Mouse (Mus musculus): ENCODE results near the gene Wdhd1.
"Not testable (repeated sequence)": the region's sequence is repeated elsewhere in the genome, so short reads cannot be mapped to it uniquely, and the experiment has no call there.

The Wdhd1 gene

DNA sequence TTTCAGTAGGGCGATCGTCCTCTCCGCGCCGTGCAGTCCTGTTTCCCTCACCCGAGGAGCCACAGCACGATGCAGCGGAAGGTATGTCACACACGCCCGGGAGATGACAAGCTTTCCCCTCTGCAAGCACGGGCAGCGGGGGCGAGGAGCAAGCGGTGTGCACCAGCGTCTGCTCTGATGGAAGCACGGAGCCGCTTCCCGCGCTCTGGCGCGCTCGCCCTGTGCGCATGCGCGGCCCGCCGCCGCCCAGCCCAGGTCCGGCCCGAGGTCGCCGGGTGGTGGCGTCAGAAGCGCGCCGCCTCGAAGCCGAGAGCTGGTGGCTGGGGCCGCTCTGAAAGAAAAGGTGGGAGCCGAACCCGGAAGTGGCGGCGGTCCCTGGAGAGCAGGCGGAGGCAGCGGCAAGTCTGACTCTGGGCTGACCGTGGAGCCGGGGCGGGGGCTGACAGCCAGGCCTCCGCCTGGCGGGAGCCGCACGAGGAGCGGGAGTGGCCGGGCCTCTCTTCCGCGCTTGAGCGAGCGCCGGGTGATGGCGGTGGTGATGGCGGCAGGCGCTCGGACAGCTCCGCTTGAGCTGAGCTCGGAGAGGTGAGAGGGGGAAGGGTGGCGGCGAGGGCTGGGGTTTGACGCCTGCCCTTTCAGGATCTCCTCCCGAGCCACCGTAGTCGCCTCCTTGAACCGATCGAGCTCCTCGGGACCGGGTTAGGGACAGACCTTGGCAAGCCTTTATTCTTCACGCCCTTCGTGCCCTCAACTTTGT lies at the start of gene Wdhd1, which contains the start of gene Socs4:
Wdhd1 (minus strand) TSS at position 221 of the 757 bp plus-strand sequence.
Socs4 (plus strand) TSS at position 295 of the 757 bp plus-strand sequence.
- peak; percentile 84 for DNase-seq (ENCODE audit: low read depth)

DNA sequence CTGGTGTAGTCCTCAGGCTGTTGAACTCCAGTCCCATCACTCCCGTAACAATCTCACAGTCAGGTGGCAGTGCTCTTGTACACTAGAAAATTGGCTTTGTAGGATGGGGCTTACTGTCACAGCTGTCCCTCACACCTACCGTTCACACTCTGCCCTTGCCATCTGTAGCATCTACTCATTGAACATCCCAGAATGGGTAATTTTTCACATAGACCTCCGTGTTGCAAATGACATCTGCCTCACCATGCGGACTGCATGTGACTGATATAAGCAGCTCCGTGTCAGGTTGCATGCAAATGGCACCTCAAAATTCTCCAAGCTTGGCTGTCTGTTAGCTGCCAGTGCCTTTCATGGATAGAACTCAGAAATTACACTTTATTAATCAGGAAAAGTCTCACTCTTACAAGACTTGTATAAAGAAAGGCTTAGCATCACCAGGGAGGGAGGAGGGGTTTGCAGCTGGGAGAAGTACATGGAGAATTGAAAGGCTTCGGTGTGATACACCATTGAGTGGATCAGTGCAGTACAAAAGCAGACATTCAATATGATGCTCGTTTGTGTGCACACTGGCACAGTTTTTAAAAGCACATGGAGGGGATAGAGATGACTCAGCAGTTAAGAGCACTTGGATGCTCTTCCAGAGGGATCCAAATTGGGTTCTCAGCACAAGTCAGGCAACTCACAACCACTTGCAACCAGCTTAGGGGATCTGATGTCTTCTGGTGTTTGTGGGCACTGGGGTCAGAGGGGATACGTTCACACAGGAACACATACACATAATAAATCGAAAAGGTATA lies 49.5 kb upstream of the Wdhd1 start:
- no peak for DNase-seq (ENCODE audit: low read depth)

DNA sequence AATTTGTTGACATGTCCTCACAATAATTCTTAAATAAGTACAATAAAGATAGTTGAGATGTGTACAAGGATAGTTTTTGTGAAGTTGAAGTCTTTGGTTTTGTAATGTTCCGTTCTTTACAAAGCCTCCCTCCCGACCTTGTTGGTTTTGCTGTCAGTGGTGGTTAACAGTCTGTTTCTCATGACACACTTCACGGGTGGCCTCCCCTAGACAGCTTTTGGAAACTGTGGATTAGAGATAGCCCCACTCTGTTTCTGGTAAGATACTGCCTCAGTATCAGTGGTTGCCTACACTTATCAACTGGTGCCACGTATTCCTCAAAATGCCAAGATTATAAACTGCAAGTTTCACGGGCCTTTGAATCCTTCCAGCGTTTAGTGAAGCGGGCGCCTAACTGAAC lies 44.9 kb upstream of the Wdhd1 start:
- not testable (repeated sequence) for DNase-seq (ENCODE audit: low read depth)

DNA sequence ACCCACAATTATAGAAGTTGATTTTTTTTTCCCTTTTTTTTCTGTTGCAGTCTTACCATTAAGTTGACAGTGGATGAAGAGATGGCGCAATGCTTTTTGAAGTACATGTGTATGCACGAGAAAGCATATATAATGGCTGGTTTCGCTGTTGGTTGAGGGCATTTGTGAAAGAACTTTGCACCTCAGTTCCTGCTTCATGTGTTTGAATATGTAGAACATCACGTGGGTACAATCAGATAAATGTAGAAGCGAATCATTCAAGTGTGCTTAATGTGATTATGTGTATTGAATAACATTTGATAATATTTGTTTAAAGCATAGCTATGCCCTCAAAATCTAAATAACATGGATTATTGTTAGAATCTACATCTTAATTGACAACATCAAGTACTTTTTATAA lies 42.7 kb upstream of the Wdhd1 start:
- DNase-seq (ENCODE audit: low read depth), result no peak

DNA sequence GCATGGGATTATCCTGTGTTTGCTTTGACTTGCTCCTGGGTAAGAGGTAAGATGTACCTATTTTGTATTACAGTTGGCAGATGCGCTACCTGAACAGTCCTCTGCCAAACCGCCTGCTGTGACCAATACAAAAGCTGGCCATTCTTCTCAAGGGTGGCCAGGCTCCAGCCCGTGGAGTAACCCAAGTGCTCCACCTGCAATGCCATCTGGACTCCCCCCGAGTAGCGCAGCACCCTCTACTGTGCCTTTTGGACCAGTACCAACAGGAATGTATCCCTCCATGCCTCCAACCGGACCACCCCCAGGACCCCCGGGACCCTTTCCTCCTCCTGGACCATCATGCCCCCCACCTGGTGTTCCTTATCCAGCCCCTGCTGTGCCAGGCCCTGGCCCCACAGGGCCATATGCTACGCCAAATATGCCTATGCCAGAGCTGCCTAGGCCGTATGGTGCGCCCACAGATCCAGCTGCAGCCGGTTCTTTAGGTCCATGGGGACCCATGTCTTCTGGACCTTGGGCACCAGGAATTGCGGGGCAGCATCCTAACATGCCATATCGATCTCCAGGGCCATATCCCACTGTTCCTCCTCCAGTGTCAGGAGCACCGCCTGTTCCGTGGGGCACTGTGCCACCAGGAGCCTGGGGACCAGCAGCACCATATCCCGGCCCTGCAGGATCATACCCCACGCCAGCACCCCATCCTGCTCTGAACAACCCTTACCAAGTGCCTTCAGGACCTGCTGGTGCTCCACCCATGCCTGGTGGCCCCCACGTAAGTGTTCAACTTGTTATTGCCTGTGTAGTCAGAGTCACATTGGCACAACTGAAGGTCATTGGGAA lies 33.9 kb upstream of the Wdhd1 start:
- no peak for DNase-seq (ENCODE audit: low read depth)

DNA sequence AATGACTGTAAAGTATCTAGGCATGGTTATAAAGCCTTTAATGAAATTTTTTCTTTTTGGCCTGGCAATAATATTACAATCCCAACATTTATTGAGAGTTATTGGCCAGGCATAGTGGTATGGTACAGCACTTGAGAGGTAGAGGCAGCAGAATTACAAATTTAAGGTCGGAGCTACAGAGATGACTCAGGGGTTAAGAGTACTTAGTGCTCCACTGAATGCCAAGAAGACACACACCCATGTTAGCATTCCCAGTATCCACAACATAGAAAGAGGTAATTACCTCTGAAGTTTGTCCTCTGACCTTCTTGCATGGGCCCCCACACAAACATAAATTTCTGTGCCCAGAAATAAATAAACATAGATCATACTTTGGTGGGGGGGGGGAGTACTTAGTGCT lies 32.4 kb upstream of the Wdhd1 start:
- no peak for DNase-seq (ENCODE audit: low read depth)

DNA sequence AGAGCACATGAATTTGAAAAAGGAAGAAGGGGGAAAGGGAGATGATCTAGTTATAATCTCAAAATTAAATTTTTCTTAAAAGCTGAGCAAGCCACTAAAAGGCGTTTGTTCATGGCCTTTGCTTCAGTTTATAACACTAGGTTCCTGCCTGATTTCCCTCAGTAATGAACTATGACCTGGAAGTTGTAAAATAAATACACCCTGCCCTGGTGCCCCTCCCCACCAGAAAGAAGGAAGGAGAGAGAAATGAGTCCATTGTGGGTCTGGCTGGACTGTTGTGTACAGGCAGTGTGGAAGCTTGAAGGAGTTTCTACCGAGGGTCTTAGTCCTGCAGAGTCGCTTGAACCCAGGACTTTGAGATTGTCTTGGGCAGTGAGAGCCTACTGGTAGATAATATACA lies 31.0 kb upstream of the Wdhd1 start:
- no peak for DNase-seq (ENCODE audit: low read depth)

DNA sequence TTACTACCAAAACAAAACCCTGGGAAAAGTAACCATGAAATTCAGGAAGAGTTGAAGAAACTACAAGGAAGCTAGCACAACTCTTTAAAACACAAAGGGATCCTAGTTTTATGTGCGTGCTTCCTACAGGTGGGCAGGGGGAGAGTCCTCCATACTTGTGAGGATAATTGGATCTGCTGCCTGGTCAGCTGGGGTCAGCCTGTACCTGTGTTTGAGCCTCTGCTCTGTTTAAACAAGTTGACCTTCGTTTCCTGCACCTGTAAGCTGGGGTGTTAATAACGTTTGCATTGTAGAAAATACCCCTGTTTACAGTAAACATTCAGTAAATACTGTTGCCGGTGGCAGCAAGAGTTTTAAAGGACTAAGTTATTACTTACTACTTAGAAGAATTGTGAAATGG lies 29.3 kb upstream of the Wdhd1 start:
- no peak for DNase-seq (ENCODE audit: low read depth)

DNA sequence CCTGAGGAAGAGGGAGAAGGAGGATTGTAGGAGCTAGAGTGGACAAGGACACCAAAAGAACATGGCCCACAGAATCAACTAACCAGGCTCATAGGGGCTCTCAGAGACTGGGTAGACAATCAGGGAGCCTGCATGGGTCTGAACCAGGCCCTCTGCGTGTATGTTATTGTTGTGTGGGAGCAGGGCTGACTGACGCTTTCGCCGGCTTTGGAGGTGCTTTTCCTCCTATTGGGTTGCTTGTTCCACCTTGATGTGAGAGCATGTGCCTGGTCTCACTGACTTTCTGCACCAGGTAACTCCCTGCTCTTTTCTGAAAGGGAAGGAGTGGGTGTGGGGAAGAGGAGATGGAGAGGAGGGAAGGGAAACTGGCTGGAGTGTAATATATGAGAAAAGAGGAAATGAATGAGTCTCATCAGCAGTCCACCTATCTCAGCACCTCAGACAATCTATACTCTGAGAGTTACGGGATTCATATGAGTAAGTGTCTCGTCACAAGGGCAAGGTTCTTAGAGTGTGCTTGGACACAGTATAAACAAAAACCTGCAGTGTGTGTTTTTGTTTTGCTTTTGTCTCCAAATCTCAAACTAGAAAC lies 28.3 kb upstream of the Wdhd1 start:
- DNase-seq (ENCODE audit: low read depth), result no peak

DNA sequence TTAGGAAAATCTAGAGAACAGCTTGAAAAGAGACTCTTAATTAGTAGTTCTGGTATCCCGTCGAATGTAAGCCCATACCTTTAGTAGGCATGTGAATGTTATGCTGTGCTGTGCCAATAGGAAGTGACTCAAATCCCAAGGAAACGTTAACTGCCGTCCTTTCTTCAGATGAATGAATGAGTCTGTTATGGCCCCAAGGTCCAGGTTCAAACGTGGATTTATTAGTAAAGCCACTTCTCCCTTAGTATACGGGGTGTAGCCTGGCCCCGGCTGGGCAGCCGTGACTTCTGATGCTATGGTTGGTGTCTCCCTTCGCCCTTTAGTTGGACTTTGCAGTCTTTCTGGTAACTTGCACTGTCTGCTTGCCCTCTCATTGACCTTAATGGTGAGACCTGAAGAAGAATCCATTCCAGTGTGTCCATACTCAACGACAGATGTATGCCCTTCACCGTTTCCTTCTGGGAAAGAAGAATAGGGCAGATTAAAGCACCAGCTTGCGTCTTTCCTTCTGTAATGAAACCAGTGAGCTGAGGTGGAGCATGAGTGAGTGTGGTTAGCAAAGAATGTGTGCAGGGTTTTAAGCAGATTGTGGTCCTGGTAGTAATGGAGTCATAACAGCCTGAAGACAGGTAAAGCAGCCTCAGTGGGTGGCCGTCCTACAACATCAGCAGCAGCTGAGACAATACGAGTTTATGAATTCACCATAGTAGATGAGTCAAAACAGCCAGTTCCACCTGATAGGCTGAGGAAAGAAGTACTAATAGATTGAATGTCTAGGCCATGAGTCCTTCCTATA lies 26.4 kb upstream of the Wdhd1 start:
- no peak for DNase-seq (ENCODE audit: low read depth)

DNA sequence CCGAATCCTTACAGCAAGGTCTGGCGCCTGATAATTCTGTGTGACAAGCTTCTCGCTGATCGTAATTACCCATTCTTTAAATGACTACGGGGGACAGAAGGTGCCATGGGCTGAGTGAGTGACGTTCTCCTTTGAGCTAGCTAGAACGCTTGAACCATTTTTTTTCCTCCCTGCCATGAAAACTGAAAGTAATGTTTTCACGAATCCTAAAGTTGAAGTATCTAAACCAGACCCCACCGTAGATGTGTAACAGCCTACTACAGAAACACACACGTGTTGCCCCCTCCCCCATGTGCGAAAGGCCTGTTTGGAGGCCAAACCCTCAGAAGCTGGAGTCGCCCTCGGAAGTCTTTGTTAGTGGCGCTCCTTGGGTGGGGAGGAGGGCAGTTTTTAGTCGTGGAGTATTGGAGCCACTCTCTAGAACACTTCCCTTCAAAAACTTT lies 22.2 kb upstream of the Wdhd1 start:
- DNase-seq (ENCODE audit: low read depth), result no peak

DNA sequence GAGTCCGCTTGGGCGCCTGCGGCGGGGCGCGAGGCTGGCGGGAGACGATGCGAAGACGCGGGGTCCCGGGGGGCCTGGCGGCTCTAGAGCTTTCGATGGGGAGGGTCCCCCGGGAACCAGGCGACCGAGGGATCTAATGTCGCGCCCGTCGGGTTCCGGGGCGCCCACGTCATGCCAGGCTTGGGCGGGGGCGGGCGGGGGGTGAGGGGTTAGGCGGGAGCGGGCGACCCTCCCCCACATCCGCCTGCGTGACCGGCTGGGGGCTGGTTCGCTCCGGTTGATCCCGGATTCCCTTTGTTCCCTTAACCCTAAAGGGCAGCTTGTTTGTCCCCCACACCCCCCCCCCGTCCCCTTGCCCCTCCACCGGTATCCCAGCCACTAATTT lies 21.7 kb upstream of the Wdhd1 start:
- DNase-seq (ENCODE audit: low read depth), result no peak

DNA sequence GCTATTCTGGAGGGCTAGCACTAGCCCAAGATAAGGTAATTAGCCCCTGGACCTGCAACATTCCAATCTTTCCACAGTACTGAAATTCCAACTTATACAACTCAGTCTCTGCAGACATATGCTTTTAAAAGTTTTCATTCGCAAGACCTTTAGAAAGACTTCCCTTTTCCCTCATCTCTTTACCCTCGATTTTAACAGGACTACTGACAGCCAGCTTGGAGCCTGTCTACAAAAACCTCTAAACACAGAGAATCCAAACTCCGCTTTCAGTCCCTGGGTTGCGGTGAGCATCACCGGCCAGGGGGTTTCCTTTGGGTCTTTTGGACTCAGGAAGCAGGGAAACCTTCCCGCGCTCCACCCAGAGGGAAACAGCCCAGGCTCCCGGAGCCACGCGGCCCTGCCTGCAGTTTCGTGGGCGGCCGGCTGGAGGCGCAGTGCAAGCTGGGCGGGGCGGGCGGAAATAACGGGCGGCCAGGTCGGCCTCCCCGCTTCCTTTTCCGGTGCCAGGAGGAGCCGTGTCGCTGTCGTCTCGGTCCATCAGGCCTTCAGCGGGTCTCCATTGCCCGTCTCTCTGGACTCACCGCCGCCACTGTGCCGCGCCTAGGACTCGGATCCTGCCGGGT lies 21.2 kb upstream of the Wdhd1 start, which contains the start of gene Mapk1ip1l:
Mapk1ip1l (plus strand) TSS at position 482 of the 623 bp plus-strand sequence.
- peak; percentile 74 for DNase-seq (ENCODE audit: low read depth)

DNA sequence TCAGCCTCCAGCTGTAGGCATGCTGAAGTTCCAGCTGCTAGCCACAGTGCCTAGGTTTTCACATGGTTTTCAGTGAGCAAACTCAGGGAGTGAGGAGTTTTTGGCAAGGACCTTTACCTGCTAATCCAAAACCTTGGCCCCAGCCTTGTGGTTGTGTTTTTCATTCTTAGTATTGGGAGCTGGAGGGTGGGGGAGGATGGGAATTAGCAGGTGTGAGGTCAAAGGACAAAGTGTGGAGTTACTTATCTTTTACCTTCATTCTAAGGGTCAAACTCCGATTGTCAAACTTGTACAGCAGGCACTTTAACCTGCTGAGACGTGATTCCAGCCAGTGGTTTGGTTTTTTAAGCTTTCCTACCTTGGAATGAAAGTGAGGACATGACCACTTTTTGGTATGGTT lies 19.6 kb upstream of the Wdhd1 start:
- DNase-seq (ENCODE audit: low read depth), result no peak

DNA sequence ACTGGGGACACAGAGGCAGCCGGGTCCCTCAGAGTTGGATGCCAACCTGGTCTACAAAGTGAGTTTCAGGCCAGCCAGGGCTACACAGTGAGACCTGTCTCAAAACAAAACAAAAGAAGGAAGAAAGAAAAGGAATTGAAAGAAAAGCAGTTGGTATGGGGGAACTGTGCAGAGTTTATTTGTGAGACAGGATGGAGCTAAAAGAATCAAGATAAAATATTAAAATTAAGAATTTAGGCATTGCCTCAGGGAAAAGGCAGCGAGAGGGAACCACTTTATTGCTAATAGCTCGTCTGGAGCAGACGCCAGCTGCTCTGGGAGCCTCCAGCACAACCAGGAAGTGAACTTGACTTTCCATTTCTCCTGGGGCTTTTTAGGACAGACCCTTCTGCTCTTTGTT lies 17.5 kb upstream of the Wdhd1 start:
- no peak for DNase-seq (ENCODE audit: low read depth)

DNA sequence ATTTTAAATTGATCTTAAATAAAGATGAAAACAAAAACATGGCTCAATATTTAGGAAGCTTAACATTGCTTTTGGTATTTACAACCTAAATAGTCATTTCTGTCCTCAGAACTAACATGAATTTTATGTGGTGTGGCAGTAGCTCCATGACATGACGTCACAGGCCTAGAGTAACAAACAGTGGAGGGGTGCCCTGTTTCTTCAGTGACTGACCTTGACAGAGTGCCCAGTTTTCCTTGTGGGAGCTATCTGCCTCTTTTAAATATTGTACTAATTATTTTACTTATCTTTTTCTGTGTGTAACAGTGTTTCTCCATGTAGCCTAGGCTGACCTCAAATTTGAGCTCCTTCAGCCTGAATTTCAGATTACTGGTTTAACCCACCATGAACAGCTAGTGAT lies 15.1 kb upstream of the Wdhd1 start:
- DNase-seq (ENCODE audit: low read depth), result no peak

DNA sequence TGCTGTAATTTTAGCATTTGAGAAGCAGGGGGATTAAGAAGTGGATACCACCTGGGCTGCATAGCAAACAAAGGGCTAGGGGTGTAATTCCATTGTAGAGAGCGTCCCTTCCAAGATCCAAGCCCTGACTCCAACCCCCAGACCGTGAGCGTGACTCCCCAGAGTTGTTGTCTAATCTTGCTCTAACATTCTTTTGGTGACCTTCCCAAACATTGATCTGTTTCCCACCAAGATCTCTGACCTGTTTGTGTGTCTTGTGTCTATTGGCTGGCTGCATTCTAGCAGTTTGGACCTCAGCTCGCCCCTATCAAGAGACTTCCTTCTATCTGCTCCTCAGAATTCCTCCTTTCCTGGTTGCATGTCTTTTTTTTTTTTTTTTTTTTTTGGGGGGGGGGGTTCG lies 10.4 kb upstream of the Wdhd1 start:
- no peak for DNase-seq (ENCODE audit: low read depth)

DNA sequence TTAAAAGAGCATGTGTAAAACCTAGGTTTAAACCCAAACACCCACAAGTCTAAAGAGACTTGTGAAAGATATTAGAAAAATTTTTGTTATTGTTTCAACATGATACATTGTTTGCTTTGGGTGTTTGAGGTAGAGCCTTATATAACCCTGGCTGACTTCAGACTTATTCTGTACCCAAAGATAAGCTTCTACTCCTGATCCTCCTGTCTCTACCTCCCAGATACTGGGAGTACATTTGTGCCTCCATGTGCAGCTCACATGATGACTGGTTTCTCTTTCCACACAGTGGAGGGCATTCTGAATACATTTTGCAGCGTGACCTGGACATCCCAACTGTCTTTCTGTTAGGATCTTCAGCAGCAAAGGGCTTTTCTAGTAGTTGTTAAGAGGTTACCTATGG lies 9.6 kb upstream of the Wdhd1 start:
- DNase-seq (ENCODE audit: low read depth), result no peak

DNA sequence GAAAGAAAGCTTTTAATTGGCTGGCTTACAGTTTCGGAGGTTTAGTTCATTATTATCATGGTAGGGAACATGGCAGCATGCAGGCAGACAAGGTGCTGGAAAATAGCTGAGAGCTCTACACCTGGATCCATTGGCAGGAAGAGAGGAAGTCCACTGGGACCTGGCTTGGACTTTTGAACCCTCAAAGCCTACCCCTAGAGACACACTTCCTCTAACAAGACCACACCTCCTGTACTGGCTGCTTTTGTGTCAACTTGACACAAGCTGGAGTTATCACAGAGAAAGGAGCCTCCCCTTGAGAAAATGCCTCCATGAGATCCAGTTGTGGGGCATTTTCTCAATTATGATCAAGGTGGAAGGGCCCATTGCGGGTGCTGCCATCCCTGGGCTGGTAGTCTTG lies 8.6 kb upstream of the Wdhd1 start:
- no peak for DNase-seq (ENCODE audit: low read depth)

DNA sequence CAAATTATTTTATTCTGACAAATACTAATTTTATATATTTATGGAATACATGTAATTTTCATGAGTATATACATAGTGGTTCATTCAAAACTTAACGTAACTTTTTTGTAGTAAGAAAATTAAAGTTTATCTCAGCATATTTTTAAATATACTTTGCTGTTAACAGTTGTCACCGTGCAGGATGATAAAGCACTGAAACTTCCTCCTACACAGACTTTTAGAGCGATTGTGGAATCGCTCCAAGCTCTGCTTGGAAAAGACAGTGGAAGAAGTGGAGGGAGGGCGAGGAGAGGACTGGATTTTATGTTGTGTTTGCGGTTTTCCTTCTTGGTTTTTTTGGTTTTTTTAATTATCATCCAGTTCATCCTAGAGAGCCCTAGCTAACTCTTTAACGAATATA lies 6.9 kb upstream of the Wdhd1 start:
- no peak for DNase-seq (ENCODE audit: low read depth)

DNA sequence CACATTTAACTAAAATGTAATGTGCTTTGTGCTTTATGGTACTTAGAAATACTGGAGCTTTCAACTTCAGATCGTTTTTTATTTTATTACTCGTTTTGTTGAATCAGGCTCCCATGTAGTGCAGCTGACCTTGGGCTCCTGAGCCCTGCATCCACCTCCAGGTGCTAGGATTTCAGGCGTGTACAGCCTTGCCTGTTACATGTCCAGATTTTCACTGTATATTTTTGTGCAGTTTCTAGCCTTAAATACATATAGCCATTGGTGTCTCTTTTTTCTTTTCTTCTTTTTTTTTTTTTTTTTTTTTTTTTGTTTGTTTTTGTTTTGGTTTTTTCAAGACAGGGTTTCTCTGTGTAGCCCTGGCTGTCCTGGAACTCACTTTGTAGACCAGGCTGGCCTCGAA lies 4.9 kb upstream of the Wdhd1 start:
- DNase-seq (ENCODE audit: low read depth), result no peak

Data from c-Kit-positive CD71-negative TER-119-negative erythroid progenitor cells, embryonic 14.5 days (primary cell).